Mouse (Mus musculus): ENCODE results near the gene Stk19. TPM values are rescaled to one million over a fixed set of nuclear protein-coding genes. Genes with fewer than 3 reads are reported as not detected.
"Not testable (repeated sequence)": the region's sequence is repeated elsewhere in the genome, so short reads cannot be mapped to it uniquely, and the experiment has no call there.

Gene Stk19
- polyA plus RNA-seq, 1 experiment, result 35.9 TPM

DNA sequence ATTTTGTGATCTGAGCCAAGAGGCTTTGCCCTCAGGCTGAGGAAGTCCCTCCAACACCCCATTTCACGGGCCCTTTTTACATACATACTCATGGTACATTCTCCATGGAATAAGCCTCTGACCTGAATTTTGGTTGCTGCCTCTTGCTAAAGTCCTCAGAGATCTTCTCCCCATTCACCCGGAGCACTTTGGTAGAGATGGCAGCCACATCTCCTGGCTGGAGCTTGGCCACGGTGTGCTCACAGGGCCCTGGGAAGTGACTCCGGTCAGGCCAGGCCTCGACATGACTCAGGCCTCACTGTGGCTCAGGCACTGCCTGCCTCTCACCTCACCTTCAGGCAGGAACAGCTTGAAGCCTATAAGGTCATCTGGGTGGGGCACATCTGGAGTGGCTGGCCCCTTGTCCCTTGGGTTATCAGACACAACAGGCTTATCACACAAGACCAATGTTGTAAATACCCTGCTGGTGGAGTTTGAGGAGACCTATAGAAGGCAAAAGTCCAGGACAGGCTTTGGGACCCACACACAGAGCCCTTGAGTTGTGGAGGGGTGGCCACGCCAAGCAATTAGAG lies 4.1 kb upstream of the Stk19 start:
- Histone ChIP-seq H3K79me2 (ENCODE audit: control insufficient read depth, insufficient read depth) (peaks cover 25% of the 10 kb centered on the region), H3K79me3 (ENCODE audit: low read depth) (peaks cover 11% of the 10 kb centered on the region), H3K4me3 (ENCODE audit: insufficient read depth, poor library complexity, severe bottlenecking) (no peak overlapping the region), H3K36me3 (ENCODE audit: control insufficient read depth, insufficient read depth) (peaks cover 28% of the 10 kb centered on the region), H3ac (ENCODE audit: control insufficient read depth, insufficient read length, low read depth) (no peak overlapping the region), H3K27me3 (ENCODE audit: control insufficient read depth, insufficient read depth, insufficient read length) (no peaks in the 10 kb centered on the region)
- TF ChIP-seq MYOD1 (IDR thresholded peaks at IDR 0.05; ENCODE audit: control insufficient read depth, insufficient read length, low read depth) (no peak), MAX (IDR thresholded peaks at IDR 0.05) (no peak), CTCF (IDR thresholded peaks at IDR 0.05; ENCODE audit: control insufficient read depth, insufficient read depth, insufficient read length) (no peak)

DNA sequence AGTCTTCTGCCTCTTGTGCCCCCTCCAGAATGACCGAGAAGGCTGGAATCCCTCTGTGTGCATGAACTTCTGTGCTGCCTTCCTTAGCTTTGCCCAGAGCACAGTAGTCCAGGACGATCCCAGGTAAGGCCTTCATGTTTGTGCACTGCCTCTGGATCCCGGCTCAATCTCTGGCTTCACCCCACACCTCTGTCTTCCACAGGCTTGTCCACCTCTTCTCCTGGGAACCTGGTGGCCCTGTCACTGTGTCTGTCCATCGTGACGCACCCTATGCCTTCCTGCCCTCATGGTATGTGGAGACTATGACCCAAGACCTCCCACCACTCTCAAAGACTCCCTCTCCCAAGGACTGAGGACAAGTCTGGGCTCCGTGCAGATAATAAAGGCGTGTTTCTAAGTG lies 2.0 kb upstream of the Stk19 start:
- no peak overlapping the region for H3K4me3 ChIP-seq (ENCODE audit: insufficient read depth, poor library complexity, severe bottlenecking)
- peaks cover 24% of the 10 kb centered on the region for H3K36me3 ChIP-seq (ENCODE audit: control insufficient read depth, insufficient read depth)
- TF ChIP-seq MYOG (IDR thresholded peaks at IDR 0.05; ENCODE audit: control insufficient read depth, extremely low read depth, insufficient read length) (no peak), CTCF (IDR thresholded peaks at IDR 0.05; ENCODE audit: control insufficient read depth, insufficient read depth, insufficient read length) (no peak), CEBPB (IDR thresholded peaks at IDR 0.05; ENCODE audit: low read depth) (no peak), FOSL1 (IDR thresholded peaks at IDR 0.05; ENCODE audit: insufficient read depth, low read length, poor library complexity, severe bottlenecking) (no peak), MYOD1 (IDR thresholded peaks at IDR 0.05; ENCODE audit: control insufficient read depth, insufficient read length, low read depth) (no peak), MAX (IDR thresholded peaks at IDR 0.05) (no peak), USF1 (IDR thresholded peaks at IDR 0.05; ENCODE audit: low read depth) (no peak)
- no peaks in the 10 kb centered on the region for H3K27me3 ChIP-seq (ENCODE audit: control insufficient read depth, insufficient read depth, insufficient read length)
- peaks cover 43% of the 10 kb centered on the region for H3K79me2 ChIP-seq (ENCODE audit: control insufficient read depth, insufficient read depth)
- no peak overlapping the region for H3ac ChIP-seq (ENCODE audit: control insufficient read depth, insufficient read length, low read depth)
- H3K79me3 ChIP-seq (ENCODE audit: low read depth), result peaks cover 15% of the 10 kb centered on the region

DNA sequence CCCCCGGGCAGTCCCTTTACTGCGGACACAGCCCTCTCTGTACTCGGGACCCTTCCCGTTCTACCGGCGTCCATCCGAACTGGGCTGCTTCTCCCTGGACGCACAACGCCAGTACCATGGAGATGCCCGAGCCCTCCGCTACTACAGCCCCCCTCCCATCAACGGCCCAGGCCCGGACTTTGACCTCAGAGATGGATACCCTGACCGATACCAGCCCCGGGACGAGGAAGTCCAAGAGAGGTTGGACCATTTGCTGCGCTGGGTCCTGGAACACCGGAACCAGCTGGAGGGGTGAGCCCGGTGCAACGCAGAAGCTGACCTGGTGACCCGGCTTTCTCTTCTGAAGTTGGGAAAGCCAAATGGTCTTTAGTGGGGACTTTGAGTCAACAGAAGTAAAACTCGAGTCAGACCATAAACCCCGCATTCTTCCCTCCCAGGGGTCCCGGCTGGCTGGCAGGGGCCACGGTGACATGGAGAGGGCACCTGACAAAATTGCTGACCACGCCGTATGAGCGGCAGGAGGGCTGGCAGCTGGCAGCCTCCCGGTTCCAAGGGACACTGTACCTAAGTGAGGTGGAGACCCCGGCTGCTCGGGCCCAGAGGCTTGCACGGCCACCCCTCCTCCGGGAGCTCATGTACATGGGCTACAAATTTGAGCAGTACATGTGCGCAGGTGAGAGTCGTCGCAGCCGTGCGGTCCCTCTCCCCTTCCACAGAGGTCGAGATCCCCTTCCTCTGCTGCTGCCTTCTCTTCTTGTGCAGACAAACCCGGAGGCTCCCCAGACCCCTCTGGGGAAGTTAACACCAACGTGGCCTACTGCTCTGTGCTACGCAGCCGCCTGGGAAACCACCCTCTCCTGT lies 949 bp upstream of the Stk19 start:
- peaks cover 17% of the 10 kb centered on the region for H3K79me3 ChIP-seq (ENCODE audit: low read depth)
- peaks cover 48% of the 10 kb centered on the region for H3K79me2 ChIP-seq (ENCODE audit: control insufficient read depth, insufficient read depth)
- H3K4me3 ChIP-seq (ENCODE audit: insufficient read depth, poor library complexity, severe bottlenecking), result peak overlapping the region; percentile 80
- H3K36me3 ChIP-seq (ENCODE audit: control insufficient read depth, insufficient read depth), result peaks cover 24% of the 10 kb centered on the region
- no peaks in the 10 kb centered on the region for H3K27me3 ChIP-seq (ENCODE audit: control insufficient read depth, insufficient read depth, insufficient read length)
- TF ChIP-seq MYOG (IDR thresholded peaks at IDR 0.05; ENCODE audit: control insufficient read depth, extremely low read depth, insufficient read length), result no peak
- TF ChIP-seq CTCF (IDR thresholded peaks at IDR 0.05; ENCODE audit: control insufficient read depth, insufficient read depth, insufficient read length), result no peak
- no peak for TF ChIP-seq MYOD1 (IDR thresholded peaks at IDR 0.05; ENCODE audit: control insufficient read depth, insufficient read length, low read depth)
- TF ChIP-seq FOSL1 (IDR thresholded peaks at IDR 0.05; ENCODE audit: insufficient read depth, low read length, poor library complexity, severe bottlenecking), result no peak
- TF ChIP-seq MAX (IDR thresholded peaks at IDR 0.05), result no peak
- no peak for TF ChIP-seq CEBPB (IDR thresholded peaks at IDR 0.05; ENCODE audit: low read depth)
- TF ChIP-seq USF1 (IDR thresholded peaks at IDR 0.05; ENCODE audit: low read depth), result no peak
- H3ac ChIP-seq (ENCODE audit: control insufficient read depth, insufficient read length, low read depth), result peak overlapping the region; percentile 86

DNA sequence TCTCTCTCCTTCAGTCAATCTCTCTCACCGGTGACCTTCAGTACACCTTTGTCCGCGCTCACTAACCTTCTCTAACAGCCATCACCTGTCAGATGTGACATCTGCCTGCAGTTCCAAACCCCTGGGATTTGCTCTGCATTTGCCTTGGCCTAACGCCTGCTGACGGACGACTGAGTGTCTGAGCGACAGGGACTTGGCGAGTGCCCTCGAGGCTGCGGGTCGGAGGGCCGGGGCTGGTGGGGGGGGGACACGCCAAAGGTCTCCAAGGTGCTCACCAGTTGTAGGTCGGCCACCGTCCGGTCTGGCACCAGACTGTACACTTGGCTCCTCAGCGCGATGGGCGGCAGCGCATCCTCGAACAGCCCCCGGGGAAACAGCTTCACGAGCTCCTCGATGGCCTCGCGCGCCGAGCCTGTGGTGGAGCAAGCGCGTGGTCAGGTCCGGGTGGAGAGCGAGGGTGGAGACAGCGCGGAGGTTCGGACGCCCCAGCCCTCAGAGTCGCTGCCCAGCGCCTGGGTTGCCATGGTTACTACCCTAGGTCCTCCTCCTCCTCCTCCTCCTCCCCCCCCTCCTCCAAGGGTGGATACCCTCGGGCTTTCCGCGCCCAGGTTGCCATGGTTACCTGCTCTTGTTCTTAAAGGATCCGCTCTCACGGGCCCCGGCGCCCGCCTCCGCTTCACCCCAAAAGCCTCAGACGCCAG lies 440 bp downstream of the Stk19 start:
- peaks cover 17% of the 10 kb centered on the region for H3K79me3 ChIP-seq (ENCODE audit: low read depth)
- peaks cover 24% of the 10 kb centered on the region for H3K36me3 ChIP-seq (ENCODE audit: control insufficient read depth, insufficient read depth)
- peak overlapping the region; percentile 80 for H3K4me3 ChIP-seq (ENCODE audit: insufficient read depth, poor library complexity, severe bottlenecking)
- no peaks in the 10 kb centered on the region for H3K27me3 ChIP-seq (ENCODE audit: control insufficient read depth, insufficient read depth, insufficient read length)
- peaks cover 48% of the 10 kb centered on the region for H3K79me2 ChIP-seq (ENCODE audit: control insufficient read depth, insufficient read depth)
- peak overlapping the region; percentile 88 for H3ac ChIP-seq (ENCODE audit: control insufficient read depth, insufficient read length, low read depth)
- TF ChIP-seq MYOG (IDR thresholded peaks at IDR 0.05; ENCODE audit: control insufficient read depth, extremely low read depth, insufficient read length) (no peak), USF1 (IDR thresholded peaks at IDR 0.05; ENCODE audit: low read depth) (no peak), CEBPB (IDR thresholded peaks at IDR 0.05; ENCODE audit: low read depth) (no peak), CTCF (IDR thresholded peaks at IDR 0.05; ENCODE audit: control insufficient read depth, insufficient read depth, insufficient read length) (no peak), FOSL1 (IDR thresholded peaks at IDR 0.05; ENCODE audit: insufficient read depth, low read length, poor library complexity, severe bottlenecking) (no peak), MAX (IDR thresholded peaks at IDR 0.05) (no peak), MYOD1 (IDR thresholded peaks at IDR 0.05; ENCODE audit: control insufficient read depth, insufficient read length, low read depth) (no peak)

DNA sequence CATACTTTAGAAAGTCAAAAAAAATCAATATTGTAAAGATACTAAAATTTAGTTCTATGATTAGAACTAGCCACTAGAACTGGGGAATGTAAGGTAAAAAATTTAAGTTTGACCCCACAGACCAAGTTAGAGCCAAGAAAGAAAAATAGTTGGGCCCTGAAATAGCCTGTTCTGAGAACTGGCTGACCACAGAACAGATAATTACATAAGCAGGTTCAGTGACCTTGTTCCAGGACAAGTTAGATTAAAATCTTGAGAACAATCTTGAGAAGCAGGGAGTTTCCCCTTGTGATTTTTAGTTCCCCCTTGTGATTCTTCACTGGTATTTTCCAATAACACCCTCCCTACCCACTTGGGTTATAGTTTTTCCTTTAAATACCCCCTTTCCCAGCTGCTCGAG lies 6.0 kb downstream of the Stk19 start:
- Histone ChIP-seq H3K79me2 (ENCODE audit: control insufficient read depth, insufficient read depth) (peaks cover 23% of the 10 kb centered on the region), H3K36me3 (ENCODE audit: control insufficient read depth, insufficient read depth) (peaks cover 45% of the 10 kb centered on the region)
- not testable (repeated sequence) for H3K79me3 ChIP-seq (ENCODE audit: low read depth); H3K4me3 ChIP-seq (ENCODE audit: insufficient read depth, poor library complexity, severe bottlenecking); H3ac ChIP-seq (ENCODE audit: control insufficient read depth, insufficient read length, low read depth); H3K27me3 ChIP-seq (ENCODE audit: control insufficient read depth, insufficient read depth, insufficient read length)
